Mouse (Mus musculus): ENCODE measurements around the gene Ptprm.

DNA sequence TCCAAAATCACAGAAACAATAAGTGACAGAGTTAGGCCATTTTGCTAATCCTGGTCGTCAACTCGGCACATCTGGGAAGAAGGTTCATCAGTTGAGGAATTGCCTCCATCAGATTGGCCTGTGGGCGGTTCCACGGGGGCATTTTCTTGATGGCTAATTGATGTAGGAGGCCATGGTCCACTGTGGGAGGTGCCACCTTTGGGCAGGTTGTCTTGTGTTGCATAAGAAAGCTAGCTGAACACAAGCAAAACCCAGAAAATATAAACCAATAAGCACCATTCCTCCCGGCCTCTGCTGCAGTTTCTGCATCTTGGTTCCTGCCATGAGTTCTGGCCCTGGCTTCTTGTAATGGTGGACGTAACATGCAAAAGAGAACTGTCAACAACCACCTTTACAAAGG lies 358.2 kb downstream of the Ptprm start:
- TF ChIP-seq GATA1 (IDR thresholded peaks at IDR 0.05; ENCODE audit: low read length) (no peak), TAL1 (IDR thresholded peaks at IDR 0.05; ENCODE audit: low read length) (no peak)
